Mouse (Mus musculus) yolk sac, embryonic 10.5 days (tissue): Measurements from ENCODE around the gene Gm20388.

Source experiments
- DNase-seq: peaks from one replicate; pipeline ENCODE4 v3.0.0-alpha.2; 2017; ENCODE audit warnings: low spot score

Gm20388 gene

GRCm38 (mm10) chr8:120549321-120549921 lies 638.8 kb downstream of the Gm20388 start:
- DNase-seq = no peak

GRCm38 (mm10) chr8:120549922-120550321 lies 639.3 kb downstream of the Gm20388 start:
- DNase-seq = no peak

- no peak for DNase-seq
Measured at GRCm38 (mm10) chr8:120550430-120550829, 639.8 kb downstream of the Gm20388 start.

GRCm38 (mm10) chr8:120550937-120551676 lies 640.5 kb downstream of the Gm20388 start:
- DNase-seq = no peak

GRCm38 (mm10) chr8:120551677-120551980 lies 641.0 kb downstream of the Gm20388 start:
- DNase-seq = no peak

- no peak for DNase-seq
Measured at GRCm38 (mm10) chr8:120552509-120552908, 641.9 kb downstream of the Gm20388 start.

- no peak for DNase-seq
Measured at GRCm38 (mm10) chr8:120553441-120554123, 642.9 kb downstream of the Gm20388 start.

- no peak for DNase-seq
Measured at GRCm38 (mm10) chr8:120554466-120555039, 643.9 kb downstream of the Gm20388 start.

GRCm38 (mm10) chr8:120556198-120556892 lies 645.7 kb downstream of the Gm20388 start:
- no peak for DNase-seq

- no peak for DNase-seq
Measured at GRCm38 (mm10) chr8:120557170-120557965, 646.7 kb downstream of the Gm20388 start.

- DNase-seq = no peak
Measured at GRCm38 (mm10) chr8:120558162-120558561, 647.5 kb downstream of the Gm20388 start.

- DNase-seq = no peak
Measured at GRCm38 (mm10) chr8:120559654-120560053, 649.0 kb downstream of the Gm20388 start.

- DNase-seq = no peak
Measured at GRCm38 (mm10) chr8:120560535-120560934, 649.9 kb downstream of the Gm20388 start.

- DNase-seq = no peak
Measured at GRCm38 (mm10) chr8:120561539-120562435, 651.1 kb downstream of the Gm20388 start.

- DNase-seq = no peak
Measured at GRCm38 (mm10) chr8:120562680-120563347, 652.2 kb downstream of the Gm20388 start.

- DNase-seq = no peak
Measured at GRCm38 (mm10) chr8:120563348-120563724, 652.7 kb downstream of the Gm20388 start.

GRCm38 (mm10) chr8:120563851-120564837 lies 653.5 kb downstream of the Gm20388 start:
- DNase-seq = peak; percentile 56

- DNase-seq = no peak
Measured at GRCm38 (mm10) chr8:120565151-120565711, 654.6 kb downstream of the Gm20388 start.
